Mouse (Mus musculus) CD4-positive, CD25-positive, alpha-beta regulatory T cell, adult 2 months (primary cell): ENCODE measurements around the gene Gmeb1.
A peak's percentile ranks its signal among the peaks of the same experiment; 100 is the strongest.
"Not testable (repeated sequence)": the region's sequence is repeated elsewhere in the genome, so short reads cannot be mapped to it uniquely, and the experiment has no call there.

ENCODE experiments used
- DNase-seq: peaks from one replicate; pipeline ENCODE4 v3.0.0-alpha.2; 2012; ENCODE audit warnings: low read depth, low spot score

The Gmeb1 gene

GRCm38 (mm10) chr4:132261514-132262357, at the start of gene Gmeb1:
TSS of gene Gmeb1 (minus strand) at chr4:132261602.
- DNase-seq, result peak; percentile 88

GRCm38 (mm10) chr4:132309849-132310472, 48.6 kb upstream of the Gmeb1 start:
- peak; percentile 87 for DNase-seq

GRCm38 (mm10) chr4:132309140-132309848, 47.9 kb upstream of the Gmeb1 start:
- peak; percentile 60 for DNase-seq

DNA sequence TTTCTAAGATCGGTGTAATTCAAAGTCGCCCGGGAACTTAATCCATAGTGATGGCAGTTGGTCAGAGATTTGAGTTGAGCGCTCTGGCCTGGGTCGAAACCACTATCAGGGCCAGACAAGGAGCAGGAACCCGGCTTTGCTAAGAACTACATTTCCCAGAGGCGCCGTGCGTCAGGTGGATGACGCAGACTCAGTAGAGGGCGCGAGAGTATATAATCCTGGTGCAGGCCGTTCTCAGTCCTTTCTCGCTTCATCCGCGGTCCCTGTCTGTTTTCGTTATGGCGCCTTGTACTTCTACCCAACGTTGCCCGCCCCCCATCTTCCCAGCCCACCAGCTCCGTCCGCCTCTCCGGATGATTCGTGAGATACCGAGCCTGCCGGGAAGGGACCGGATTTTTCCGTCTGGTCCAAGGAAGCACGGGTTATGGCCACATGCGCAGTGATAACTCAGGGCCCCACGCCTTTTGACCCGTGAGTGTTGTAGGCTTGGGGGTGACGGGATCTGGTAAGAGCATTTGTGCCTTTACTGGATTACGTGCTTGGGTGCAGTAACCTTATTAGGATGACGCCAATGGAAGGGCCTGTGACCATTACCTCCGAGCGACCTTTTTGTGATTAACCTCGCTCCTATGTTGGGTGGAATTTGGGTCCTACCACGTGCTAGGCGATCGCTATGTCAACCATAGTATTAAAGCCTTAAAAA, 47.2 kb upstream of the Gmeb1 start:
- DNase-seq, result peak; percentile 94

GRCm38 (mm10) chr4:132306004-132306403, 44.6 kb upstream of the Gmeb1 start:
- DNase-seq, result no peak

GRCm38 (mm10) chr4:132305276-132305675, 43.9 kb upstream of the Gmeb1 start:
- DNase-seq, result peak; percentile 23

- DNase-seq, result not testable (repeated sequence)
Measured at GRCm38 (mm10) chr4:132303484-132303883, 42.1 kb upstream of the Gmeb1 start.

DNA sequence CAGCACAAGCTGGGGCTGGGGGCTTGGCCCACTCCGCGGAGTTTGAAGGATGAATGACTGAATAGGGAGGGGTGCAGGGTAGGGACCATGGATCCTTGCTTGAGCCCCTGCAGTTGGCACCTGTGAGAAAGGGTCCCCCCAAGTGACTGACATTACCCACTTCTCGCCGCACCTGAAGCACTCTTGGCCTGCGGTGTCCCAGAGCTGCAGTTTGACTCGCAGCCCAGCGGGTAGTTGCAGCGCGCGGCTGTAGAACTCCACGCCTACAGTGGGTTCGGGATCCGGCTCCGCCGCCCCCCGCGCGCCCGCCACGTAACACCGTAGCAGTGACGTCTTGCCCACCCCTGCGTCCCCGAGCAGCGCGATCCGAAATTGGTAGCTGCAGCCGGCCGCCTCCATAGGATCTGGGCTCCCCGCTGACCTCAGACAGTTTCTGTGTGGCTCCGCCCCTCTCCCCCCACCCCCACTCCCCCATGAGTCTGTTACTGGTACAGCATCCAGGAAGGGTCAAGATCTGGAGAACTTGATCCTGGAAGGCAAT, 41.6 kb upstream of the Gmeb1 start, which contains the start of gene Rab42:
Rab42 (minus strand) TSS at position 447 of the 541 bp plus-strand sequence.
- DNase-seq, result peak; percentile 77

- DNase-seq, result peak; percentile 49
Measured at GRCm38 (mm10) chr4:132301965-132302938, 40.9 kb upstream of the Gmeb1 start.

GRCm38 (mm10) chr4:132301486-132301885, 40.1 kb upstream of the Gmeb1 start:
- DNase-seq, result no peak

GRCm38 (mm10) chr4:132299849-132300248, 38.4 kb upstream of the Gmeb1 start:
- DNase-seq, result no peak

- DNase-seq, result peak; percentile 39
Measured at GRCm38 (mm10) chr4:132295696-132296390, 34.4 kb upstream of the Gmeb1 start.

- DNase-seq, result no peak
Measured at GRCm38 (mm10) chr4:132293682-132294240, 32.4 kb upstream of the Gmeb1 start.

DNA sequence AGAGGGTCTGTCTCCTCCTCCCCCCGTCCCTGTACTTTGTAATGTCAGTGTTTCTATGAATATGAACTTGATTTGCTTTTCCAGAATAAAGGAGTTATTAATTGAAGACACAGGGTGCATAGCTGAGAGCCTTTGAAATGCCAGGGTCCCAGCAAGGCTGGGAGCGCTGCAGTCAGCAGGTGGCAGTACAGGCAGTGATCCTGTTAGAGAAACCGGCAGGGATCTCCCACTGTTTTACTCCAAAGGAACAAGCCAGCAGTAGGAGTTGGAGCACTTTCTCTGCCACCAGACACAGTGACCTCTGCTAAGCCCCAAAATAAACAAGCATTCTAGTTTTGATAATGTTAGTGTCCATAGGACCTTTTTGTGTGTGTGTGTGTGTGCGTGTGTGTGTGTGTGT, 31.6 kb upstream of the Gmeb1 start:
- DNase-seq, result no peak

DNA sequence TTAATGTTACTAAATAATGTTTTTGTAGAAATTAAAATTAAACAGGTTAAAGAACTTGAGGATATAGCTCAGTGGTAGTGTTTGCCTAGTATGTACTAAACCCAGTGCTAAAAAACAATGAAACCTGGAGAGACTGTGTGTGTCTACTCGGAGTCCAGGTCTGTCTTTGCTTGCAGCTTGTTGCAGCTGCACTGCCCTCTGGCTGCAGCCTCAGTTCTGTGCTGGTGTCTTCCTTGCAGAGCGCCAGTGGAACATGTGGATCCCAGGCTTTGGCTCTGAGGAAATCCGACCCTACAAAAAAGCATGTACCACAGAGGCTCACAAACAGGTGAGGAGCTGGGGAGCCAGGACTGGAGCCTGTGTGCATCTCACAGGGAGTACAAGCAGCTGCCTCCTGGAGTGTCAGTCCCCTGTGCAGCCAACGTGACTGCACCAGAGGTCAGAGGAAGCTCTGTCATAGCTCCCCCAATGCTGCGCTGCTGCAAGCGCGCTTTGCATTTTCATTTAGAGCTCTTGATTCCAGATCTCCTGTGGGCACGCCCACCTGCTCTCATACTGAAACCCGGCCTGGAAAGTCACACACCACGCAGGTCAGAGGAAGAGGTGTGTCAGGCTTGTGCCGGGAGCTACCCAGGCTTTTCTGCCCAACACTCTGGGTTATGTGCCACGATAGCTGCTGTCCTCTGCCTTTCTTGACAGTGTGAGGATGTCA, 30.4 kb upstream of the Gmeb1 start:
- no peak for DNase-seq

GRCm38 (mm10) chr4:132291056-132291455, 29.7 kb upstream of the Gmeb1 start:
- no peak for DNase-seq

DNA sequence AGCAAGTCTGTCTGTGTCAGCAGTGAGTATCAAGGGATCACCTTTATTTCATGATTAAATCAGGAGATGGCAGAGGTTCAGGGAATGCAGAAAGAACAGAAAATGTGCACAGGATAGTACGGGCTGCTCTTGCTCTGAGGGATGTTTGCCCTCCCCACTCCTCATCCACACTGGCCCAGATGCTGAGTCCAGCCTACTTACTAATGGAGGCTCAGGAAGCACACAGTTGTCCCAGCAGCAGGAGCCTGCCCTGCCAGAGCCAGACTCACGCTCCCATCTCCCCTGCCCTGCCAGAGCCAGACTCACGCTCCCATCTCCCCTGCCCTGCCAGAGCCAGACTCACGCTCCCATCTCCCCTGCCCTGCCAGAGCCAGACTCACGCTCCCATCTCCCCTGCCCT, 27.4 kb upstream of the Gmeb1 start:
- not testable (repeated sequence) for DNase-seq

DNA sequence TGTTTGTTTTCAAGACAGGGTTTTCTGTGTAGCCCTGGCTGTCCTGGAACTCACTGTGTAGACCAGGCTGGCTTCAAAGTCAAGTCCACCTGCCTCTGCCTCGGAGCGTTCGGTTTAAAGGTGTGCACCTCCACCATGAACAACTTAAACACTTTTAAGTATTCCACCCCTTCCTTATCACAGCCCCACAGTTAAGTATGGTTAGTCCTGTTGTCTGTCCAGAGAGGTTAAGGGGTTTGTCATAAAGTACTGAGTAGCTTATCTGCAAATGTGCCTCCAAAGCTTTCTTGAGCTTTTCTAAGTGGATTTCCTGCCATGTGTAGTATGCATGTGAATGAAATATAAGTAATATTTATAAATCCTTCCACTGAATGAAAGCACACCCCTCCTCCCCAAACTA, 14.5 kb upstream of the Gmeb1 start:
- DNase-seq, result no peak
